Mouse (Mus musculus) forebrain, embryonic 11.5 days (tissue): ENCODE data around the gene Ppp1r12a. TPM values are rescaled to one million over a fixed set of nuclear protein-coding genes. Genes with fewer than 3 reads are reported as not detected.

Experiments used
- ATAC-seq: fragments of 200-750 bp; cut with Nextera tagmentation; replicated peaks from 2 replicates; pipeline ENCODE4 v1.8.0; 2017; ENCODE audit warnings: moderate TSS enrichment; ENCODE audit not compliant: low FRiP score
- DNase-seq: peaks from one replicate; pipeline ENCODE4 v3.0.0-alpha.2; 2017; ENCODE audit warnings: low spot score
- H3K27ac ChIP-seq: fragments of 300-500 bp; sonication (generic); 2 replicates; pipeline ENCODE4 v1.5.1; 2014; ENCODE audit warnings: low read depth, low read length
- H3K27me3 ChIP-seq: fragments of 300-500 bp; sonication (generic); 2 replicates; pipeline ENCODE4 v1.6.1; 2014; ENCODE audit warnings: mild to moderate bottlenecking, low read length, mixed read lengths; ENCODE audit not compliant: control insufficient read depth, insufficient read depth
- H3K36me3 ChIP-seq: fragments of 300-500 bp; sonication (generic); 2 replicates; pipeline ENCODE4 v1.6.1; 2014; ENCODE audit warnings: mild to moderate bottlenecking, low read length, moderate library complexity, mixed read lengths; ENCODE audit not compliant: control insufficient read depth, insufficient read depth
- H3K4me1 ChIP-seq: fragments of 300-500 bp; sonication (generic); replicated peaks from 2 replicates; pipeline ENCODE4 v1.6.1; 2014; ENCODE audit warnings: low read length, mixed read lengths; ENCODE audit not compliant: control insufficient read depth, insufficient read depth
- H3K4me2 ChIP-seq: fragments of 300-500 bp; sonication (generic); 2 replicates; pipeline ENCODE4 v1.6.1; 2014; ENCODE audit warnings: low read depth, mild to moderate bottlenecking, low read length, moderate library complexity, mixed read lengths; ENCODE audit not compliant: severe bottlenecking
- H3K4me3 ChIP-seq: fragments of 300-500 bp; sonication (generic); 2 replicates; pipeline ENCODE4 v1.5.1; 2014; ENCODE audit warnings: low read depth, low read length
- H3K9ac ChIP-seq: fragments of 300-500 bp; sonication (generic); 2 replicates; pipeline ENCODE4 v1.6.1; 2014; ENCODE audit warnings: low read length
- H3K9me3 ChIP-seq: fragments of 300-500 bp; sonication (generic); 2 replicates; pipeline ENCODE4 v1.6.1; 2016; ENCODE audit warnings: low read length, mixed read lengths; ENCODE audit not compliant: control insufficient read depth
- WGBS: fragments of 180-500 bp; shearing (Covaris S2); extraction: QIAGEN DNeasy Blood & Tissue Kit; methylation state at CpG from one replicate; pipeline ENCODE4 v1.1.7; 2014; 5-methylcytosine and 5-hydroxymethylcytosine counted together
- polyA plus RNA-seq: library from polyadenylated mRNA; unstranded; fragments of >200 nt; fragmentation: Nextera tagmentation; extraction: Ambion mirVana; gene quantifications from 2 replicates; pipeline ENCODE4 v1.2.1, GENCODE M21; 2014

Ppp1r12a gene
- polyA plus RNA-seq, 1 experiment from 2014 or later, result 80.7 TPM

DNA sequence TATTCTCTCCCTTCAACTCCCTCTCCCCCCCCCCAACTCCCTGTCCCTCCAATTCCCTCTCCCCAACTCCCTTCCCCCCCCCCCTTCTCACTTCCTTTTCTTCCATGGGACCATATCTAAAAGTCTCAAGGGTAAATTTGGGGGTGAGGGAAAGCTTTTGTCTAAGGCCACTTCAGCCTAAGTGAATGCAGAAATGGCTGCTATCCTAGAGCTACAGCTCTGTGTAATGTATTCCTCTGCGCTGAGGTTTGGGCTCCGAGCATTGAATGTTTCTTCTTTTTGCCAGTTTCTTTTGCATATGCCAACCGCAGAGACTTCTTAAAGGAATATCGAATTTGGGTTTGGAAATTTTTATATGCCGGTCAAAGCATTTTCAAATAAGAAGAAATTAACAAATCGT lies 28.7 kb upstream of the Ppp1r12a start:
- Histone ChIP-seq H3K4me1 (no peaks in the 10 kb centered on the region), H3K9me3 (no peaks in the 10 kb centered on the region), H3K4me2 (no peak overlapping the region), H3K9ac (no peak overlapping the region), H3K27ac (no peak overlapping the region), H3K27me3 (no peaks in the 10 kb centered on the region), H3K36me3 (no peaks in the 10 kb centered on the region), H3K4me3 (no peak overlapping the region)
- WGBS, result 90% methylated on average over 6 of the region's 6 CpGs
- ATAC-seq, result 0 out of 2 replicates have a peak, but pooled peaks have one; percentile 59
- no peak for DNase-seq

DNA sequence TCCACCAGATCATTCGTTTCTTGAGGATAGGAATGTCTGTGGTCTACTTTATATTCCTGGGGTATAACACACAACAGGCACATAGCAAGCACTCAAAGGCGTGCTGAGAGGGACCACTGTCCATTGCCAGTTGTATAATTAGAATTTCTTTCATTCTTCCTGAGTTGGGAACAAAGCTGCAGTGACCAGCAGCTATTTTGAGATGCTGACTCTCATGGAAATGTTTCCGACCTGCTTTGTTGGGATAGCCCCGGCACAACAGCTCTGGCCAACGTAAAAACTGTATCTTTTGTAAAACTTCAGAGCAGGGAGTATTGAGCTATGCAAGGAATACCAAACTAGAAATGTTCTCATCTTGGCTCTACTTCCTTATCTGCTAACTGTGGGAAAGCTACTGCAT lies 28.2 kb upstream of the Ppp1r12a start:
- H3K4me2 ChIP-seq, result no peak overlapping the region
- no peak for DNase-seq
- H3K9me3 ChIP-seq, result no peaks in the 10 kb centered on the region
- H3K4me3 ChIP-seq, result no peak overlapping the region
- 70% methylated on average over 5 of the region's 5 CpGs for WGBS
- no peaks in the 10 kb centered on the region for H3K27me3 ChIP-seq
- no peaks in the 10 kb centered on the region for H3K4me1 ChIP-seq
- H3K27ac ChIP-seq, result no peak overlapping the region
- no peak overlapping the region for H3K9ac ChIP-seq
- ATAC-seq, result peak; percentile 64
- H3K36me3 ChIP-seq, result no peaks in the 10 kb centered on the region

DNA sequence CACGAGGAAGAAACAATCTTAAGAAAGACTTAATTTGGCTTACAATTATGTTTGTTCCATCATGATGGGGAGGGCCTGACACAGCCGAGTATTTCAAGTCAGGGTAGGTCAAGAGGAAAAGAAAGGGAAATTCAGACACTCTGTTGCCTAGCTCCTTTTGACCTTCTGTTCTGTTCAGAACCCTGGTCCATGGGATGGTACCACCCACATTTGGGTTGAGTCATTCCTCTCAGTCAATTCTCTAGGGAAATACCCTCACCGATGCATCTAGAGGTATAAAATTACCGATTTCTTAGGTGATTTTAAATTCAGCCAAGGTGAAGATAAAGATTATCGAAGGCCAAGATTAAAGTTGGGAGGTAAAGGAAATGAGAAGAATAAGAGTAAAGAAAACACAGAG lies 23.6 kb upstream of the Ppp1r12a start:
- WGBS, result 83% methylated on average over 5 of the region's 5 CpGs
- Histone ChIP-seq H3K27me3 (no peaks in the 10 kb centered on the region), H3K36me3 (no peaks in the 10 kb centered on the region)

DNA sequence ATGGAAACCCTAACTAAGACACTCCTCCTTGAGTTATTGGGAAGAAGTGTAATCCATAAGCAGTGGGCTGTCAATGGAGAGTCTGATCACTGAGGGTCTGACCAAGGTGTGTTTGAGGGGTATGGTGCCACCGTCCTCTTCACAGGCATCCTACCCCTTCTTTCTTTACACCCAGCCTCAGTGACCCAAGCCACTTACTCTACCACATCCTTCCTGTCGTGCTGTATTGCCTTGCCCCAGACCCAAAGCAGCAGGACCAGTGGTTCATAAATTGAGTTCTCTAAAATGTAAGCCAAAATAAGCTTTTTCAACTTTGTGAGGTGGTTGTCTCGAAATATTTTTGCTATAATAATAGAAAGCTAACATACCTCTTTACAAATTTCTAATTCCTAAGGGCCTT lies 22.2 kb upstream of the Ppp1r12a start:
- Histone ChIP-seq H3K4me3 (no peak overlapping the region), H3K4me1 (no peaks in the 10 kb centered on the region), H3K4me2 (no peak overlapping the region), H3K27me3 (no peaks in the 10 kb centered on the region), H3K36me3 (no peaks in the 10 kb centered on the region), H3K27ac (no peak overlapping the region), H3K9ac (no peak overlapping the region), H3K9me3 (no peaks in the 10 kb centered on the region)
- WGBS, result 84% methylated on average over 3 of the region's 3 CpGs
- no peak for DNase-seq
- ATAC-seq, result no peak

More for the DNA sequence above, 23.6 kb upstream of the Ppp1r12a start:
- DNase-seq (no peak), ATAC-seq (no peak)
- Histone ChIP-seq H3K4me3 (no peak overlapping the region), H3K9me3 (no peaks in the 10 kb centered on the region), H3K4me2 (no peak overlapping the region), H3K27ac (no peak overlapping the region), H3K9ac (no peak overlapping the region), H3K4me1 (no peaks in the 10 kb centered on the region)

DNA sequence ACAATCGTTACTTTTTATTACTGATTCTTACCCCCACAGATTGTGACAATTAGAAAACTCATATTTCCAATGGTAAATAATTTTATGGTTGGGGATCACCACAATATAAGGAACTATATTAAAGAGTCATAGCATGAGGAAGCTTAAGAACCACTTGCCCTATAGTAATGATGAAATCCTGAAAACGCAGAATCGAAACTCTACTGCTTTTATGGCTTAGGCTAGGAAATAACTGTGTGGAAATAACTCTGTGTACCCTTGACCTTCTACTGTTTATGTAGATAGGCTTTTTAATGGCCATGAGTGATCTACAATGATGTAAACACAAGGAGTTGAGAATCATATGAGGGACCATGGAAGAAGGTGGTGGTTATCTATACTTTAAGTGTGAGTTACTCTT lies 21.3 kb upstream of the Ppp1r12a start:
- Histone ChIP-seq H3K4me1 (no peaks in the 10 kb centered on the region), H3K9ac (no peak overlapping the region), H3K36me3 (no peaks in the 10 kb centered on the region), H3K9me3 (no peaks in the 10 kb centered on the region), H3K27me3 (no peaks in the 10 kb centered on the region), H3K4me3 (no peak overlapping the region), H3K4me2 (no peak overlapping the region), H3K27ac (no peak overlapping the region)
- WGBS, result 95% methylated on average over 3 of the region's 3 CpGs
- ATAC-seq, result no peak
- DNase-seq, result no peak

DNA sequence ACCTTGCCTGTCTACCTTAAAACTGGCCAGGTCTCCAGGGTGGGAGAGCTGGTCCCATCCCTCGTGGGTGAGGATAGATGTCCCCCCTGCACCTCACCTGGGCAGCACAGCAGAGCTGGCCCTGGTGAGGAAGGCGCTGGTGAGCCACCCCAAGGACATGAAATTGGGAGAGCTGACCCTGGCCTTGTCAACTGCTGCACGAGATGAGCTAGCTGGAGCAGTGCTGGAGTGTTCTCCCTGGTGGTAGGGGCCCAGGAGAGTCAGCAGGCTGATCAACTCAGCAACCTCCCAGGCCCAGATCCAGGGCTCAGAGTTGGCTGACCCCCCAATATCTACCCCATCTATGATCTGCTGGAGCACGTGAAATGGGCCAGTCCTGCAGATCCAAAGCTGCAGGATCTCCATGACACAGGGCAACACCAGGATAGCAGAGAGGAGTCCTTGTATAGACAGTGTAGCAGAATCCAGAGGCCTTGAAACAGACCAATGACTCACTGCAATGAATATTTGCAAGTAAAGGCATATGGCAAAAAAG lies 17.9 kb upstream of the Ppp1r12a start:
- Histone ChIP-seq H3K36me3 (no peaks in the 10 kb centered on the region), H3K4me3 (no peak overlapping the region), H3K9ac (no peak overlapping the region), H3K27ac (no peak overlapping the region), H3K4me2 (no peak overlapping the region), H3K27me3 (no peaks in the 10 kb centered on the region), H3K9me3 (no peaks in the 10 kb centered on the region), H3K4me1 (no peaks in the 10 kb centered on the region)
- 85% methylated on average over 4 of the region's 4 CpGs for WGBS
- ATAC-seq (no peak), DNase-seq (no peak)

DNA sequence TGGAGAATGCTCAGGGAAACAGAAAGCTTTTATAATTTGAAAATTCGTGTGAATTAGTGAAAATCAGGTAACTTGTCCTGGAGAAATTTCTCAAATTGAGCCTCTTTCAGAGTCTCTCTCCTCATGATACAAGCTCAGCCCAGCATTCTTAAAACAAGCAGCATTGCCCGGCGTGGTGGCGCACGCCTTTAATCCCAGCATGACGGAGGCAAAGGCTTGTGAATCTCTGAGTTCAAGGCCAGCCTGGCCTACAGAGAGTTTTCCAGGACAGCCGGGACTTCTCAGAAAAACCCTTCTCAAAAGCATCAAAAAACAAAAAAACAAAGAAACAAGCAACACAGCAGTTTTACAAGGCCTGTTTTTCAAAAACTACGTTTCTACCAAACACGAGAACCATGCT lies 16.3 kb upstream of the Ppp1r12a start:
- DNase-seq (no peak), ATAC-seq (no peak)
- H3K4me3 ChIP-seq, result no peak overlapping the region
- H3K9me3 ChIP-seq, result no peaks in the 10 kb centered on the region
- H3K36me3 ChIP-seq, result no peaks in the 10 kb centered on the region
- no peak overlapping the region for H3K27ac ChIP-seq
- no peak overlapping the region for H3K9ac ChIP-seq
- no peaks in the 10 kb centered on the region for H3K27me3 ChIP-seq
- no peak overlapping the region for H3K4me2 ChIP-seq
- 81% methylated on average over 9 of the region's 9 CpGs for WGBS
- H3K4me1 ChIP-seq, result no peaks in the 10 kb centered on the region

DNA sequence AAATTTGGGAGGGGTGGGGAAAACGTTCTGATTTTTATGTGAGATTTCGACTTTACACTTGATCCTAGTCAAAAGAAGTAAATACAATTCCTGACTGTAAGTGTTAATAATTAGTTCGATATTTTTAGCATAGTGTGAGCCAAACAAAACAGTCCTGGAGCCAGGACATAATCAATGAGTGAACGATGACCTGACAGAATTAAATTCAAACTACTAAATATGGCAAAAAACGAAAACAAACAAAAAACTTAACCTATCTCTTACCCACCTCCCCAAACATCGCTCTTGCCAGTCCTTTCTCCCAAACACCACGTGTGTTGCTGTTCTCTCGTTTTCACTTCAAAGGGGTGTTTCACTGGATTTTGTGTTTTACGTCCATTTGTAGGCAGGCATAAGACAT lies 15.0 kb upstream of the Ppp1r12a start:
- H3K27ac ChIP-seq, result no peak overlapping the region
- no peaks in the 10 kb centered on the region for H3K36me3 ChIP-seq
- no peaks in the 10 kb centered on the region for H3K27me3 ChIP-seq
- H3K4me2 ChIP-seq, result no peak overlapping the region
- H3K4me1 ChIP-seq, result no peaks in the 10 kb centered on the region
- no peak overlapping the region for H3K9ac ChIP-seq
- no peaks in the 10 kb centered on the region; the same call in 1 of the 2 replicates for H3K9me3 ChIP-seq
- no peak for ATAC-seq
- H3K4me3 ChIP-seq, result no peak overlapping the region
- no peak for DNase-seq
- WGBS, result 89% methylated on average over 9 of the region's 9 CpGs

DNA sequence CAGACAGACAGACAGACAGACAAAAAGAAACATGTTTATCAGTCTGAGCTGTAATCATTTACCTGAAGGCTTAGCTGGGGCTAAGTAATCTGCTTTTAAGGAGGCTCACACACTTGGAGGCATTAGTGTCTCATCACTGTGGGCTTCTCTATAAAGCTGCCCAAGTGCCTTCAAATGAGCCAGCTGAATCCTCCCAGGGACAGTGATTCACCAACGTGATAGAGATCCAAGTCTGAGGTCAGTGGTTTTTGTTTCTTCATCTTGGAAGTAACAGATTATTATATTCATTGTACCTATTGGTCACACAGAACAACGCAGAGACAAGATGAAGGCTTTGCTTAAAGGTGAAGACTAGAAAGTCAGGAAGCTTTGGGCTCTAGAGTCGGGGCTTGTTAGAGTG lies 8.7 kb upstream of the Ppp1r12a start:
- no peaks in the 10 kb centered on the region; the same call in 1 of the 2 replicates for H3K9me3 ChIP-seq
- no peaks in the 10 kb centered on the region for H3K27me3 ChIP-seq
- no peak overlapping the region for H3K9ac ChIP-seq
- no peaks in the 10 kb centered on the region for H3K36me3 ChIP-seq
- no peaks in the 10 kb centered on the region for H3K4me1 ChIP-seq
- DNase-seq, result no peak
- WGBS, result 83% methylated on average over 3 of the region's 3 CpGs
- H3K27ac ChIP-seq, result no peak overlapping the region
- no peak for ATAC-seq
- H3K4me3 ChIP-seq, result no peak overlapping the region
- H3K4me2 ChIP-seq, result no peak overlapping the region
